Mouse (Mus musculus): ENCODE results near the gene Hba-a2. TPM values are rescaled to one million over a fixed set of nuclear protein-coding genes. Genes with fewer than 3 reads are reported as not detected.
A peak's percentile ranks its signal among the peaks of the same experiment; 100 is the strongest.
"Not testable (repeated sequence)": the region's sequence is repeated elsewhere in the genome, so short reads cannot be mapped to it uniquely, and the experiment has no call there.

Gene Hba-a2
- total RNA-seq (2021): 100 to 1,000 TPM; 211 to 422 TPM
- long read RNA-seq, experiment 1, transcript Hba-a2-201 (3 exons, 554 nt): major isoform, 51 of 51 reads
- long read RNA-seq, experiment 1, partial matches to known transcripts: 0 of 51 reads
- long read RNA-seq, experiment 1, other reads (novel, unspliced or antisense): 0 of 51 reads
- long read RNA-seq, experiment 2, transcript Hba-a2-201 (3 exons, 554 nt): major isoform, 146 of 150 reads
- long read RNA-seq, experiment 2, partial matches to known transcripts: 2 of 150 reads
- long read RNA-seq, experiment 2, other reads (novel, unspliced or antisense): 2 of 150 reads

DNA sequence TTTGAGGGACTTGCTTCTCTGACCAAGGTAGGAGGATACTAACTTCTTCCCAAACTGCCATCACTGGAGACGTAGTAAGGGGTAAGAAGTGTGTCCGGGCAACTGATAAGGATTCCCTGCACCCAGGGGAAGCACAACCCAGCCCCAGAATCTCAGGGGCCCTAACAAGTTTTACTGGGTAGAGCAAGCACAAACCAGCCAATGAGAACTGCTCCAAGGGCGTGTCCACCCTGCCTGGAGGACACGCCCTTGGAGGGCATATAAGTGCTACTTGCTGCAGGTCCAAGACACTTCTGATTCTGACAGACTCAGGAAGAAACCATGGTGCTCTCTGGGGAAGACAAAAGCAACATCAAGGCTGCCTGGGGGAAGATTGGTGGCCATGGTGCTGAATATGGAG, at the start of gene Hba-a2:
Gene Hba-a2, plus strand, starts transcription at position 287 of the 400 bp plus-strand sequence.
- DNase-seq (ENCODE audit: low spot score in 2 of 2): not testable (repeated sequence)

DNA sequence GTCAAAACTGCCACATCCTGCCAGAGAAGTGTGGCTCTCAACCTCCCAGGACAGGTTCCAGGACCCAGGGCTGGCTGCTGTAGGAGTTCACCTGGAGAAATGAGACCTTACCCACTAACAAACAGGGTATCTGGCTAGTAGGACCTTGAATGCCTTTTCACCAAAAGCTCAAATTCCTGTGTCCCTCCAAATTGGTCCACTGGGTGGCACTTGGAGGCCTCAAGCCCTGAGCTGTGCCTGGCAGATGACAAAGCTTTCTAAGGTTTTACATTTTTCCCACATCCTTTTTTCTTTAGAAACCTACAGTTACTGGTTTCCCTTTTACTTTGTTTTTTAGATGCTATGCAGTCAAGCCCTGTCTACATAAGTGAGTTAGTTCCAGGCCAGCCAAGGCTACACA, 49.2 kb upstream of the Hba-a2 start:
- DNase-seq (ENCODE audit: low spot score in 2 of 2): no peak

DNA sequence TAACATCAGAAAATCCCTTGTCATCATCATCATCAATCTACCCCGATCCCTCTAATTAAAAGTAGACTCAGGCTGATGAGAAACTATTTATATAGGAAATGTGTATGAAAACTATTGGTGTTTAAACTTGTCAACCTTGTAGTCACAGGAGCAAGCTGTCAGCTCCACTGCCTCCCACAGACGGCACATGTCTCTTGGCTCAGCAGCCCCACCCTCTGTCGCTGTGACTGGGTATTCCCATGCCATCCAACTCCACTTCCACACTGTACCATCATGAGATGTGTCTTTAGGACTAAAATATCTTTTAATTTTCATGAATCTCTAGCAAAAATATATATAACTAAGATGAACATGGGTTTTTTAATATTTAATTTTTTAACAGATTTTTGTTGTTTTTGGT, 47.9 kb upstream of the Hba-a2 start:
- DNase-seq (ENCODE audit: low spot score in 2 of 2): no peak

DNA sequence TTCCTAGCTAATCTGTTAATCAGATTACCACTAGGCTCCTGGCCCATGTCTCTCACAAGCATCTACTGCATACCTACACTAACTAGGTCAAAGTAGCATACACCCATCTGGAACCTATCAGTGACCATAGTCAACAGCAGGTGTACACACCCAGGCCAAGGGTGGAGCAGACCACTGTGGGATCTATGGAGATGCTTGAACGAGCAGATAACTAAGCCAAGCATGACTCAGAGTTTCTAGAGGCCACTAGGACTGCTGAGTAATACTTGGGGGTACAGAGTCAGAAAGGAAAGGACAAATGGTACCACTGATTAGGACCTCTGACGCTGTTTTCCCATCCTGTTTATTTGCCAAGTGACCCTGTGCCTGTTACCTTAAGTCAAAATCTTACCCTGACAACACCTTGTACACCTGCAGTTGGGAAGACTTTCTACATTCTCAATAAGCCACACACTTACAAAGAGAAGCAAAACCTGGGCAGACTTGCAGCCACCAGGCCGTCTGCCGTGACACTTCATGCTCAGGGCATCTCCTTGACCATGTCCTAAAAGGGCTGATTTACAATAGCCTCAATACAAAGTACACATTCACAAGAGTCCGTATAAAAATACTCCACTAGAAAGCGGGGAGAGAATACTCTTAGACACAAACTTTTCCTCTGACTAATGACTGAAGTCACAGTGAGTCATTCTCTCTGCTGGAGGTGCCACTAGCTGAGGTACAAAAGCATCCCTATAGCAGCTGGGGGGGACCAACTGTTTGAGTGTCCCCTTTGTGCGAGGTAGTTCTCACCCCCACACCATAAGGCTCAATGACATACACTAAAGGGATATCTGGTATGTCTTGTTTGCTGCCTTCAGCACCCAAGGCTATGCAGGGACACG, 45.2 kb upstream of the Hba-a2 start:
- no peak for DNase-seq (ENCODE audit: low spot score in 2 of 2)

- no peak for DNase-seq (ENCODE audit: low spot score in 2 of 2)
Measured at GRCm38 (mm10) chr11:32253121-32253520, 43.2 kb upstream of the Hba-a2 start.

GRCm38 (mm10) chr11:32256146-32256545, 40.1 kb upstream of the Hba-a2 start:
- no peak for DNase-seq (ENCODE audit: low spot score in 2 of 2)

GRCm38 (mm10) chr11:32256566-32256965, 39.7 kb upstream of the Hba-a2 start:
- DNase-seq (ENCODE audit: low spot score in 2 of 2): no peak

DNA sequence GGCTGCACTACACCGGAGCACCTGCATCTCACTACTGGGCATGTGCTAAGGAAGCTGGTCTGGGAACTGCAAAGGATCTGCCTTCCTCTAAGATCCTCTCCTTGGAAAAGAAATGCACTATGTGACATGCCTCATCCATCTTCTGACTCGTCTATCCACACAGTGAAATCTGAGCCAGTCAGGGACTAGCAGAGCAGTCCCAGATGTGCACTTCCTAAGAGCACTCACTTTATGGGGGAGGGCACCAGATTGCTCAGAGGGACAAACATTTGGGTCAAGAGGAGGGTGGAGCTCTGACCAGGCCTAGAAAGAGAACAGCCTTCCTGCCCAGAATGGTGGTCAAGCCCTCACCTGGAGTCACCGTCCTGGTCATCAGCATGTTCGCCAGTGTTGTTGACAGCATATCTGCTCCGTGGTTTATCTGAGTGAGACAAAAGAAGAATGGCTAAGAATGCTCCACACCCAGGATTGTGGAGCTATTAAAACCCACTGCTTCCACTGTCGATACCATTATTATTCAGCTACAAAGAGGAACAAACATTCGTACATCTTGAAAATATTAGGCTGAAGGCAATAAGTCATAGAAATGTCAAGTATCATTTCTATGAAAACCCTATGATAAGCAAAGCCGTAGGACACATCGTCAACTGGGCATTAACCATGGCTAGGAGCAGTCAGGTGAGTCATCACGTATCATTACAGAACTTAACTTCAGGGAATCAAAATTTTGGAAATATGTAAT, 33.4 kb upstream of the Hba-a2 start:
- DNase-seq (ENCODE audit: low spot score in 2 of 2): no peak

- DNase-seq (ENCODE audit: low spot score in 2 of 2): no peak
Measured at GRCm38 (mm10) chr11:32265117-32265738, 31.1 kb upstream of the Hba-a2 start.

DNA sequence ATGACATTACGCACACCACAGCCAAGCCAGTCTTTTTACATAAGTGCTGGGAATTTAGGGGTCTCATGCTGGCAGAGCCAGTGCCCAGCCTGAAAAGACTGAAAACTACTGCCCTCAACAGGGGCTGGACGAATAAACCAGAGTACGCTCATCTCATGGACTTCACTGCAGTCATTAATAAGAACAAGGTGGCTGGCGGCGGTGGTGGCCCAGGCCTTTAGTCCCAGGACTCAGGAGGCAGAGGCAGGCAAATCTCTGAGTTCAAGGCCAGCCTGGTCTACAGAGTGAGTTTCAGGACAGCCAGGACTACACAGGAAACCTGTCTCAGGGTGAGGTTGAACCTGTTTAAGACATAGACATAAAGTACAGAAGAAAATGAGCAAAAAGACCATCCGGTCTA, 30.1 kb upstream of the Hba-a2 start:
- DNase-seq (ENCODE audit: low spot score in 2 of 2): no peak

GRCm38 (mm10) chr11:32266776-32267175, 29.5 kb upstream of the Hba-a2 start:
- DNase-seq (ENCODE audit: low spot score in 2 of 2): no peak

DNA sequence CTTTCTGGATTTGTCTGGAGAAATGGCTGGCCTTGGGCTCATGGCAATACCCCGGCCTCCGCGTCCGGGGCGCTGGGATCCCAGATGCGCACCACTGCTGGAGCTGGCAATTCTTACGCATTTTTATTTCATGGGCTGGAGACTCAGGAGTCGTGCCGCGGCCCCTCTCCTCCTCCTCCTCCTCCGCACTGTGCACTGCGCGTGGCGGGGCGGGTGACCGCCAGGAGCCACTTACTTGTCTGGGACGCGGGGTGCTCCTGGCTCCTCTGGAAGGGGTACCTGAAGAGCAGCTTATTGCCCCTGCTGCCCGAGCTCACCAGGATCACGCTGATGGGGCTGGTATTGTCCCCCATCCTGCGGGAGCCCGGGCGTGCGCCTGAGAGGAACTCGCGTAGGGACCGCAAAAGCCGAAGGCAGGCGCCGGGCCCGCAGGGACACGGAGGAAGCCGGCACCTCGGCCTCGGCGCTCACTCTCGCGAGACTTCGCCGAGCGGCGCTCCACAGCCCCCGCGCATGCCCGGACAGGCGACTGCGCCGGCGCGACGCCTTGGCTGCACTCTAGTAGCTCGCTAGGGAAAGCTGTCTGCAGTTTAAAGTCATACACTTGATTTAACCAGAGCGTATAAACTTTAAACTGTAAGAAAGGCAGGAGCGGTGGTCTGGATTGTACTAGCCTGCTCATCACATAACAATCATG, 29.0 kb upstream of the Hba-a2 start, which contains the start of gene Nprl3:
Gene Nprl3, minus strand, starts transcription at position 520 of the 697 bp plus-strand sequence.
- DNase-seq (ENCODE audit: low spot score in 2 of 2): peak; percentile 97

GRCm38 (mm10) chr11:32267964-32268363, 28.3 kb upstream of the Hba-a2 start:
- no peak for DNase-seq (ENCODE audit: low spot score in 2 of 2)

DNA sequence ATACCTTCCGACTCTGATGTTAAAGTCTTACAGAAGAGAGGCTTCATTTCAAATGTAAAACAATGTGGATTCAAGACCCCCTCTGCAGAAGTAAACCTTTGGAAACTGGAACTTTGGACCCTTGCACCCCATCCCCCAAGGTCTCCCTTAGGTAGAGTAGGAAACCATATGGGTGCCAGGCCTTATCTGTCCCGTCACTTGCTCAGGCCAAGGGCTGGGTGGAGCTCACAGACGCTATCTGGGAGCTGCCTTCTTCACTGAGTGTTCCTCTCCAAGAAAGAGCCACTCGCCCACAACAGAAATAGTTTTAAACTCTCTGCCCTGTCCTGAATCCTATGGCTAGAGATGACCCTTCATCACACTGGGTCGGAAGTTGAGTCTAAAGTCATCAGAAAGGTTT, 27.3 kb upstream of the Hba-a2 start:
- DNase-seq (ENCODE audit: low spot score in 2 of 2): no peak

DNA sequence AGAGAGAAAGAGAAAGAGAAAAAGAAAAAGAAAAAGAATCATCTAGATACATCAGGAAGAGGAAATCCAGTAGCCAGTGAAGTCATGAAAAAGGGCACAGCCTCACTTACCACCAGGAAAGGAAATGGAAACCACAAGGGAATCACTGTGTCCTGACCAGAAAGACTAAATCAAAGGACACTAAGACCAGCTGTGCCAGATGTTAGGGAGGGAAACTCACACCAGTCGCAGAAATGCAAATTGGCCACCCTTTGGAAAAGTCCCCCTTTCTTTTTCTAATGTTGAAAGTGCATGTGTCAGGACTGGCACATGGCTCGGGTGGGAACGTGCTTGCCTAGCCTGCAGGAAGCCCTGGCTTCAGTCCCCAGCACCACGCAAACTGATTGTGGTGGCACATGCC, 25.1 kb upstream of the Hba-a2 start:
- no peak for DNase-seq (ENCODE audit: low spot score in 2 of 2)

- DNase-seq (ENCODE audit: low spot score in 2 of 2): no peak
Measured at GRCm38 (mm10) chr11:32276347-32276746, 19.9 kb upstream of the Hba-a2 start, which contains the start of gene Hba-x. Gene Hba-x, plus strand, starts transcription at chr11:32276400.

- DNase-seq (ENCODE audit: low spot score in 2 of 2): no peak
Measured at GRCm38 (mm10) chr11:32277736-32278457, 18.4 kb upstream of the Hba-a2 start.

DNA sequence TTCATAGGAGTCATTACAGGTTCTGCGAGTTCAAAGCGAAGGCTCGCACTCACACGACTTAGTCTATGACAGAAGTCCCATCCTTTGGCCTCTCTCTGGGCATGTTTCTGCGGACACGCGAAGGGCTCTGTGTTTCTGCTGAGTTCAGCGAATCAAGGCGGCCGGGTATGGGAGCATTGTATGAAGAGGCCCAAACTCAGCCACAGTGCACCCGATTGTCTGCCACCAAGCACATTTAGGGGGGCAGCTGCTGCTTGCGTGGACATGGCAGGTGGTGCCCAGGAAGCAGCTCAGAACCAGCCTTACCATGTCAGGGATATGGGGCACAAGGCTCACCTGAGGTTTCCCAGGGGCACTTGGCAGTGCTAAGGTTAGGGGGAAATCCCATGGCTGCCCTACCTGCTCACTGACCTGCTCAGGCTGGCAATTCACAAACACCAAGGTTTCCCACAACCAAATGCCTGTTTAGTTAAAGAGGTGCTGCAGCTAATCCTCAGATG, 17.8 kb upstream of the Hba-a2 start:
- DNase-seq (ENCODE audit: low spot score in 2 of 2): no peak

- DNase-seq (ENCODE audit: low spot score in 2 of 2): no peak
Measured at GRCm38 (mm10) chr11:32280646-32281045, 15.6 kb upstream of the Hba-a2 start.

All from gastrocnemius, postnatal 4 days (tissue).